Mouse (Mus musculus) midbrain, embryonic 13.5 days (tissue): Measurements from ENCODE around the gene Xntrpc. TPM values are rescaled to one million over a fixed set of nuclear protein-coding genes. Genes with fewer than 3 reads are reported as not detected.
A peak's percentile ranks its signal among the peaks of the same experiment; 100 is the strongest.
"Not testable (repeated sequence)": the region's sequence is repeated elsewhere in the genome, so short reads cannot be mapped to it uniquely, and the experiment has no call there.

Experiments
- ATAC-seq: fragments of 200-750 bp; cut with Nextera tagmentation; 2 replicates; pipeline ENCODE4 v1.8.0; 2017; ENCODE audit warnings: mild to moderate bottlenecking, moderate TSS enrichment, moderate library complexity
- H3K27ac ChIP-seq: fragments of 300-500 bp; sonication (generic); 2 replicates; pipeline ENCODE4 v1.5.1; 2015; ENCODE audit warnings: inconsistent platforms, mild to moderate bottlenecking, moderate library complexity
- H3K27me3 ChIP-seq: fragments of 300-500 bp; sonication (generic); 2 replicates; pipeline ENCODE4 v1.6.1; 2015; ENCODE audit warnings: mild to moderate bottlenecking, inconsistent platforms
- H3K36me3 ChIP-seq: fragments of 300-500 bp; sonication (generic); 2 replicates; pipeline ENCODE4 v1.6.1; 2015; ENCODE audit warnings: mild to moderate bottlenecking, inconsistent platforms
- H3K4me1 ChIP-seq: fragments of 300-500 bp; sonication (generic); replicated peaks from 2 replicates; pipeline ENCODE4 v1.6.1; 2015; ENCODE audit warnings: inconsistent platforms
- H3K4me2 ChIP-seq: fragments of 300-500 bp; sonication (generic); replicated peaks from 2 replicates; pipeline ENCODE4 v1.6.1; 2015; ENCODE audit warnings: moderate library complexity, mild to moderate bottlenecking, inconsistent platforms
- H3K4me3 ChIP-seq: fragments of 300-500 bp; sonication (generic); replicated peaks from 2 replicates; pipeline ENCODE4 v1.5.1; 2015; ENCODE audit warnings: mild to moderate bottlenecking, inconsistent platforms
- H3K9ac ChIP-seq: fragments of 300-500 bp; sonication (generic); replicated peaks from 2 replicates; pipeline ENCODE4 v1.6.1; 2015; ENCODE audit warnings: mild to moderate bottlenecking, inconsistent platforms
- H3K9me3 ChIP-seq: fragments of 300-500 bp; sonication (generic); 2 replicates; pipeline ENCODE4 v1.6.1; 2016; ENCODE audit warnings: mild to moderate bottlenecking, inconsistent platforms
- WGBS: fragments of 180-500 bp; shearing (Covaris S2); methylation state at CpG from one replicate; pipeline ENCODE4 v1.1.7; 2015; 5-methylcytosine and 5-hydroxymethylcytosine counted together
- polyA plus RNA-seq: library from polyadenylated mRNA; unstranded; fragments of >200 nt; fragmentation: Nextera tagmentation; extraction: Ambion mirVana; gene quantifications from 2 replicates; pipeline ENCODE4 v1.2.1, GENCODE M21; 2015

Xntrpc gene
- polyA plus RNA-seq, result 1.3 and 1.5 TPM in 2 replicates

DNA sequence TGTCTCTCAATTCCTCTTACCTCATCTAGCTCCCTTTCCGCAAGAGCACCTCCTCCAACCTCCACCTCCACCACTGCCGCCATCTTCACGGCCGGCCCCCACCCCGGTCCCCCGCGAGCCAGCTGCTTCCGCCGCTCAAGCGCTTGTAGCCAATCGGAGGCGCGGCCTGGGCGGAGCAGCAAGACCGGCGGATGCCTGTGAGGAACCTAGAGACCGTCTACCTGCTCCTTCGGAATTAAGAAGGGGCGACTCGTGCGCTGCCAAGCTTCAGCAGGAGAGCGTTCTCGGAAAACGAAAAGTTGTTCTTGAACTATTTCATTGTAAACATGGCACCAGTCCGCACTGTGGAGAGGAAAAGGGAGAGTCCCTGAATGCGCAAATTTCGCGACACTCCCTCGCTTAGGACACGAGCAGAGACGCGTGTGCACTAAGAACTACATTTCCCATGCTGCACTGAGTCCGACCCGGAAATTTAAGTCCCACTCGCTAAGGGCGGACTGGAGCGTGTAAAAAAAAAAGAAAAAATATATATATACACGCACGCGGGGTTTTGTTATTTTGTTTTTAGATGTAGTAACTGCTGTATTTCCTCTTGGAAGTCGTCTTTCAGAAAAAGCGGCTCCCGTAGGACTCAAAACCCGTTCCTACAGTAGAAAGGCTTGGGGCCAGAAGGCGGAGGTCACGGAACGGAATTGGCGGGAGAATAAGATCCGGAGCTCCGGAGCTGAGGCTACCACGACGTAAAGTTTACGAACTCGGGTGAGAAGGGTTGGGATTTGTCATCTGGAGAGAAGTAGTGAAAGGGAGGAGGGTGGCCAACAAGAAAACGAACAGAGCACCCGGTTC, at the start of gene Xntrpc, which contains the start of the genes Rnf121 and Xndc1:
Gene Xntrpc (plus strand): TSS at position 668 of the 846 bp plus-strand sequence.
Gene Rnf121 (minus strand): TSS at position 424 of the 846 bp plus-strand sequence.
Gene Xndc1 (plus strand): TSS at position 466 of the 846 bp plus-strand sequence.
- H3K4me1 ChIP-seq, result peaks cover 35% of the 10 kb centered on the region
- H3K36me3 ChIP-seq, result 0 out of 2 replicates have a peak, but pooled peaks cover 3% of the 10 kb centered on the region
- peak; percentile 100 for ATAC-seq
- peak within 1 kb of the TSS; percentile 81 for H3K4me3 ChIP-seq
- no peaks in the 10 kb centered on the region for H3K9me3 ChIP-seq
- H3K27ac ChIP-seq, result peak within 1 kb of the TSS; percentile 80
- peak within 1 kb of the TSS; percentile 75 for H3K4me2 ChIP-seq
- under 1% methylated on average over 56 of the region's 56 CpGs for WGBS
- no peaks in the 10 kb centered on the region for H3K27me3 ChIP-seq
- peak within 1 kb of the TSS; percentile 81 for H3K9ac ChIP-seq

DNA sequence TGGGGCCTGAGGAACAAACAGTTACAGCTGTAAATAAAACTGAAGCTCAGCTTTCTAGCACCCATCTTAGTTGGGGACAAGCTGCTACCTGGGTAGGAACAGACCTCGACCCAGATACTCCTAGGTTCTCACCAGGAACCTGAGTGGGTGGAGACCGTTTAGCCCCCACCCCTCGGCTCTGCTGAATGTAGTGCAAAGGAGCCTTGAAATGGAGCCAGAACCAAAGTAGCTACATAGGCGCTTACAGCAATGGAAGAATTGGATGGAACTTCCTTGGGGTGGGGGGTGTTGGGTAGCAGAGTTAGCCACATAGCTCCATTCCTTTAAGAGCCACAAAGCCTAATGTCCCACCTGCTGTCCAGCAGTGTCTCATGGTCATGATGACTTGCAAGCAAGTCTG, 48.6 kb upstream of the Xntrpc start:
- H3K4me2 ChIP-seq, result no peak overlapping the region
- H3K9ac ChIP-seq, result no peak overlapping the region
- no peaks in the 10 kb centered on the region for H3K27me3 ChIP-seq
- no peaks in the 10 kb centered on the region for H3K9me3 ChIP-seq
- H3K4me3 ChIP-seq, result no peak overlapping the region
- H3K36me3 ChIP-seq, result peaks cover 96% of the 10 kb centered on the region
- ATAC-seq, result no peak
- no peak overlapping the region for H3K27ac ChIP-seq
- 89% methylated on average over 4 of the region's 4 CpGs for WGBS
- H3K4me1 ChIP-seq, result no peaks in the 10 kb centered on the region

DNA sequence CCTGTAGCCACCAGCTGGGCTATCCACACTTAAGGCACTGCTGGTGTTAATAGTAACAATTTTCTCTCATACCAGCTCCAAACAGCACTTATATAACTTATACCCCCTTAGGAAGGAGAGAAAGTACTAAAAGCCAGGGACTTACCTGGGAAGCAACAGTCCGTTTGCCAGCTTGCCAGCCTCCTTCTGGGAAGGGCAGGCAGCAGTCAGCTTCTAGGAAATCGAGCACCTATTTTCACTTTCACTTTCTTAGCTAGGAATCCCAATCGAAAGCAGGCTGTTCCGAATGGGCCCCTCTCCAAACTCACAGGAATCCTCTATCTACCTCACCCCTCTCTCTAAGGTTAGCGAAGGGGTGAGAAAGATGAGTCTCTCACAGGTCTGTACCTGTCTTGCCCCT, 48.1 kb upstream of the Xntrpc start:
- no peak for ATAC-seq
- no peaks in the 10 kb centered on the region for H3K4me1 ChIP-seq
- no peaks in the 10 kb centered on the region for H3K27me3 ChIP-seq
- H3K4me2 ChIP-seq, result no peak overlapping the region
- 91% methylated on average over 5 of the region's 5 CpGs for WGBS
- H3K9ac ChIP-seq, result no peak overlapping the region
- no peak overlapping the region for H3K4me3 ChIP-seq
- H3K27ac ChIP-seq, result no peak overlapping the region
- peaks cover 96% of the 10 kb centered on the region for H3K36me3 ChIP-seq
- no peaks in the 10 kb centered on the region for H3K9me3 ChIP-seq

DNA sequence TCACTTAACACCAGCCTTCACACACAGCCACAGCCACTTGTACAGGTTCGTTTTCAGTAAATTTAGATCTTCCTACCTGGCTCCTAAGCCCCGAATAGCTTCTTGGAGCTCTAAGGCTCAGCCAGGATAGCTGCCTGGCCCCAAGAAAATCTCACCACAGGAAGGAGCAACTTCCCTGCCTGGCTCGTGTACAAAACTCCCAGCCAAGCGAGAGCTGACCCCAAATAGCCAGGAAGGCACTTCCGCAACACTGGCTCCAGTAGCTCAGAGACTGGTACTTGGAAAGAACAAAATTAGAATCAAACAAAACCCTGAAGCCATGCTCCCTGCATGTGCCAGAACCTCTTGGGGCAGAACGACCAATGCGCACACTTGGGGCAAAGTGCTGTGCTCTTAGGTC, 47.5 kb upstream of the Xntrpc start:
- no peaks in the 10 kb centered on the region for H3K27me3 ChIP-seq
- H3K4me2 ChIP-seq, result no peak overlapping the region
- H3K4me3 ChIP-seq, result no peak overlapping the region
- H3K9me3 ChIP-seq, result no peaks in the 10 kb centered on the region
- H3K27ac ChIP-seq, result no peak overlapping the region
- H3K9ac ChIP-seq, result no peak overlapping the region
- ATAC-seq, result no peak
- no peaks in the 10 kb centered on the region for H3K4me1 ChIP-seq
- WGBS, result 86% methylated on average over 7 of the region's 7 CpGs
- peaks cover 96% of the 10 kb centered on the region for H3K36me3 ChIP-seq

DNA sequence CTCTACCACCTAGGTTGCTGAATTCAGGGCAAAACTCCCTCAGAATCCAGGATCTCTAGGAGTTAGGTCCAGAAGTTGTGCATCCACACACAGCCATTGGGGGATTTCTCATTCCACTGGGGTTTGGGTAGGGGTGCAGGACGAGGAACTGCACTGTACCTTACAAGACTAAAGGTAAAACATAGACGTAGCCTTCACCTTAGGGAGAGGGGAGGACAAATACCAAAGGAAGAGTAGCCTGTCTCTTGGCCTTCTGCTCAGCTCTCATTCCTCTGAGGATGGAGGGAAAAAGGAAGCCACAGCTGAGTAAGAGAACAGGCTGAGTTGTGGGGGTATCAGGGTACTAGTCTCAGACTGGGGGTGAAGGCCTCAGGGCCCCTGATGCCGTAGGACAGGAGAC, 46.9 kb upstream of the Xntrpc start, which contains the start of gene Il18bp:
Gene Il18bp (minus strand): TSS at position 101 of the 400 bp plus-strand sequence.
- Histone ChIP-seq H3K4me2 (no peak within 1 kb of the TSS), H3K9ac (no peak within 1 kb of the TSS), H3K27ac (no peak within 1 kb of the TSS), H3K4me1 (no peaks in the 10 kb centered on the region), H3K4me3 (no peak within 1 kb of the TSS), H3K27me3 (no peaks in the 10 kb centered on the region), H3K9me3 (no peaks in the 10 kb centered on the region), H3K36me3 (peaks cover 96% of the 10 kb centered on the region)
- ATAC-seq, result no peak
- WGBS, result 92% methylated on average over 3 of the region's 3 CpGs

DNA sequence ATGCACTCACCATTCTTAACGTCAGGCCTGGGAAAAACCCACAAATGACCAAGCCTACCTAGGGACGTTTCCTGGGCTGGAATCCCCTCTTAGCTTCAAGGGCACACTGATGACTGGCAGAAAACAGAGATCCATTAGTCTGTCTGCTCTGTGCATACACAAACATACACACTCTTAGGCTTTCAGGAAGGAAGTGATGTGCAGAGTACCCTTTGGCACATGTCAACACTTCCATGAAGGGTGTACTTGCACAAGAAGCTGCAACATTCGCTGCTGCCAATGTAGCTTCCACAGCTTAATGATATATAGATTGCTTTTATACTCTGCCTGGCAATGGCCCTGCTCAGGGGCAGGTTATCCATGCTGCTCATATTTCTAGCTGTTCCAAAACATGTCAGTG, 46.2 kb upstream of the Xntrpc start:
- Histone ChIP-seq H3K9me3 (no peaks in the 10 kb centered on the region), H3K27ac (no peak overlapping the region)
- 76% methylated on average over 3 of the region's 3 CpGs for WGBS

DNA sequence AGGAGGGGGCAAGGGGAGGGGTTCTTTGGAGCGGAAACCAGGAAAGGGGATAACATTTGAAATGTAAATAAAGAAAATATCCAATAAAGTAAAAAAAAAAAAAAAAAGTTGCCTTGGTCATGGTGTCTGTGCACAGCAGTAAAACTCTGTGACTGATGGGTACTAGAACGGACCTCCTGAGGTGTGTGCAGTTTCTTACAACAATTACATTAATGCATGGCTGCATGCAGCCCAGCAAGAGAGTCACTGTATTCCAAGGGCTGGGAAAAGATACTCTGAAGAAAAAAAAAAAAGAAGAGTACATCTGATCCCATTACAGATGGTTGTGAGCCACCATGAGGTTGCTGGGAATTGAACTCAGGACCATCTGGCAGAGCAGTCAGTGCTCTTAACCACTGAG, 44.6 kb upstream of the Xntrpc start:
- 88% methylated on average over 2 of the region's 2 CpGs for WGBS
- not testable (repeated sequence) for H3K27ac ChIP-seq, H3K9me3 ChIP-seq, H3K4me2 ChIP-seq, ATAC-seq, H3K4me3 ChIP-seq, H3K9ac ChIP-seq, H3K4me1 ChIP-seq, H3K27me3 ChIP-seq
- H3K36me3 ChIP-seq, result peaks cover 95% of the 10 kb centered on the region

More for the DNA sequence above, 46.2 kb upstream of the Xntrpc start:
- Histone ChIP-seq H3K9ac (no peak overlapping the region), H3K27me3 (no peaks in the 10 kb centered on the region), H3K4me2 (no peak overlapping the region), H3K4me1 (no peaks in the 10 kb centered on the region), H3K4me3 (no peak overlapping the region), H3K36me3 (peaks cover 95% of the 10 kb centered on the region)
- ATAC-seq, result no peak

DNA sequence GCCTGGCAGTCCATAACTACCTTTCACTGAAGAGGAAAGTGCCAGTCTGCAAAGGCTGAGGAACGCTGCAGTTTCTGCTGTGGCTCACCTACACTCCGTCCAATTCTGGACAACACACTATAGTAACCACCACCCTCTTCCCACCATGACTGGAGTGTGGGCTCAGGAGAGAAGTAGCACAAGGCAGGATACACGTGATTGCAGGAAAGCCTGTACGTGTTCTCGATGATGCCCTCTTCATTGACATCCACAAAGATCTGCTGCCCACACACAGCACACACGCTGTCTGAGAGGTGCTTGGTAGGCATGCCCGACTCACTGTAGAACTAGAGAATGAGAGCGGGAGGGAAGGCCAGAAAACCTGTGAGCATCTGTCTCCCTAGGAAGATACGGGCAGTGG, 41.7 kb upstream of the Xntrpc start:
- no peak for ATAC-seq

DNA sequence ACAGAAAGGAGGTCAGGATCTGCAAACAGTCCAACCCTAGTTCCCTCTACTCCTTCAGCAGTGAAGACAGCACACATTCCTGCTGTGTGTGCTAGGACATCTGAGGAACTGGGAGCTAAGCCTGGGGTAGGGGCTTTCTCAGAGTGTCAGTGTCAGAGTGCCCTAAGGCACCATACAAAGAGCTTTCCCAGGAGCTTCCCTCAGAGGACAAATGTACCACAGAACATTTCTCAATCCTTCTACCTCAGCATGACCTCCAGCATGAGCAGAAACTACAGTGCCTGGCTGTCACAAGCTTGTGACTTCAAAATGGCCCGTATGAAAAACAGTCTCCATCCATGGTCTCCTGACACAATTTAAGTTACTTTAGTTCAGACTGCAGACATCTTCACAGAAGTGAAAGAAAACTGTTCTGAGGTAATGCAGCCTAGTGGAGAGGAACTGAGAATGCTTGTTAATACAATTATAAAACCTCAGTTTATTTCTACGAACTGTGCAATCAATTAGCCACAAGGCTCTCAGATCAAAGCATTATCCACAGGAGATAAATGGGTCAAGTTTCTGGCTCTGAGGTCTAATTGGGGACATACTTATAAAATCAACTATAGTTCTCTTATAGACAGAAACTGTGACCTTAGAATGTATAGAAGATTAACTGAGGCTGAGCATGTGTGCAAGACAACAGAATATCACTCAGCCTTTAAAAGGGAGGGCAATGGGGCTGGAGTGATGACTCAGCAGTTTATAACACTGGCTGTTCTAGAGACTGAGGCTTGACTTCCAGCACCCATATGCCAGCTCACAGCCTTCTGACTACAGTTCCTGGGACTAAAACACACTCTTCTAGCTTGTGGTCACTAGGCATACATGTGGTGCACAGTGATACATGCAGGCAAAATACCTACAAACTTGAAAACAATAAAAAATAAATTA, 40.1 kb upstream of the Xntrpc start:
- no peak overlapping the region for H3K9ac ChIP-seq
- H3K27me3 ChIP-seq, result no peaks in the 10 kb centered on the region
- no peak overlapping the region for H3K4me3 ChIP-seq
- no peak for ATAC-seq
- no peak overlapping the region for H3K27ac ChIP-seq
- H3K4me1 ChIP-seq, result no peaks in the 10 kb centered on the region
- H3K36me3 ChIP-seq, result peaks cover 78% of the 10 kb centered on the region
- H3K4me2 ChIP-seq, result no peak overlapping the region
- 90% methylated on average over 2 of the region's 2 CpGs for WGBS
- no peaks in the 10 kb centered on the region for H3K9me3 ChIP-seq

More for the DNA sequence above, 41.7 kb upstream of the Xntrpc start:
- Histone ChIP-seq H3K4me2 (no peak overlapping the region), H3K27me3 (no peaks in the 10 kb centered on the region), H3K9ac (no peak overlapping the region), H3K27ac (no peak overlapping the region), H3K4me1 (no peaks in the 10 kb centered on the region), H3K9me3 (no peaks in the 10 kb centered on the region), H3K4me3 (no peak overlapping the region), H3K36me3 (peaks cover 85% of the 10 kb centered on the region)
- 97% methylated on average over 9 of the region's 9 CpGs for WGBS

DNA sequence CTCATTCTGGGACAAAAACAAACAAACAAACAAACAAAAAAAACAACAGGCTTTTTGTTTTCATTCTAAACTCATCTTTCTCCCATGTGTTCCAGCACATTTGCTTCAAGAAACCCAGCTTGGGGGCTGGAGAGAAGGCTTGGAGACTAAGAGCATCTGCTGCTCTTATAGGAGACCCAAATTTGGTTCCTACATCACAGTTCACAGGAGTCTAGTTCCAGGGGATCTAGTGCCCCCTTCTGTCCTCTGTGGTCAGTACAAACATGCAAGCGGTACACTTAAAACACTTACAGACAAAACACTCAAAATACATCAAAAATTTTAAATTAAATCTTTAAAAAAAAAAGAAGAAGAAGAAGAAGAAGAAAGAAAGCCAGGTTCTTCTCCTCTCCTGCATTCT, 30.6 kb upstream of the Xntrpc start:
- H3K27ac ChIP-seq, result no peak overlapping the region
- no peak overlapping the region for H3K4me3 ChIP-seq
- no peaks in the 10 kb centered on the region for H3K27me3 ChIP-seq
- no peaks in the 10 kb centered on the region for H3K9me3 ChIP-seq
- ATAC-seq, result no peak
- peaks cover 92% of the 10 kb centered on the region for H3K36me3 ChIP-seq
- no peaks in the 10 kb centered on the region for H3K4me1 ChIP-seq
- no peak overlapping the region for H3K4me2 ChIP-seq
- H3K9ac ChIP-seq, result no peak overlapping the region
- 88% methylated on average over 1 of the region's 1 CpGs for WGBS

DNA sequence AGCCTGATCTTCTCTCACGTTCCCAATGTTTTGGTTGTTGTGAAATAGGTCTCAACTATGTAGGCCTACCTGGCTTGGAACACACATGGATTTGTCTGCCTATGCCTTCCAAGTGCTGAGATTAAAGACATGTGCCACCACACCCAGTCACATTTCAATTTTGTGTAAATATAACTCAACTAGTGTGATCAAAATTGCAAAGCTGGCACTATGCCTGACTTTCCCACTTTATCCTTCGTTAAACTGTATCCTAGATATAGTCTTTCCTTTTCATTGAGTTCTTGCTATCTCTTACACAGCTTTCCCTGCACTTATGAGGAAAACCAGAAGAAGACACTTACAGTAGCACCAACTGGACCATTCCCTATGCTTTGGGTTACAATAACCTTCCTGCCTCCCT, 30.0 kb upstream of the Xntrpc start:
- Histone ChIP-seq H3K4me3 (no peak overlapping the region), H3K9ac (no peak overlapping the region), H3K9me3 (no peaks in the 10 kb centered on the region), H3K27me3 (no peaks in the 10 kb centered on the region), H3K27ac (no peak overlapping the region), H3K4me2 (no peak overlapping the region), H3K4me1 (no peaks in the 10 kb centered on the region), H3K36me3 (peaks cover 97% of the 10 kb centered on the region)
- 100% methylated on average over 2 of the region's 2 CpGs for WGBS
- no peak for ATAC-seq

DNA sequence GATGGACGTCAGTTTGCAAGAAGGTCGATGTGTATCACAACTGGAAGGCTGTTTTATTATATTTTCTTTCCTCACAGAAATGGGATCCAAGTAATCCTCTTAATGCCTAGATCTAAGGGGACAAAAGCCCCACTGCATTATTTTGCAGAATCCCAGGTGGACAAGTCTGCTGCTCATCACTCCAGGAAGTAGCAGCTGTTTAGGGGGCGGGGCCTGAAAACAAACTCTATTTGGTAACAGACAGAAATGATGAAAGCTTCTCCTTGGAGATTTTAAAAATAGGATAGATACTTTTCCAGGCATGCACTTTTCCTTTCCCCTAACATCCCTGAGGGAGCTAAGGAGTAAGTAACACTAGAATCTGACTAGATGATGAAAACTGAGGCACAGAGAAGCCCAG, 28.2 kb upstream of the Xntrpc start:
- H3K27ac ChIP-seq, result no peak overlapping the region
- ATAC-seq, result no peak
- H3K4me2 ChIP-seq, result no peak overlapping the region
- no peaks in the 10 kb centered on the region for H3K9me3 ChIP-seq
- H3K36me3 ChIP-seq, result peaks cover 90% of the 10 kb centered on the region
- WGBS, result 93% methylated on average over 3 of the region's 3 CpGs
- no peaks in the 10 kb centered on the region for H3K4me1 ChIP-seq
- no peak overlapping the region for H3K9ac ChIP-seq
- no peaks in the 10 kb centered on the region for H3K27me3 ChIP-seq
- no peak overlapping the region for H3K4me3 ChIP-seq
